Mouse (Mus musculus) kidney, postnatal 25 days (tissue): Measurements from ENCODE around the gene Pxdn.

Experiments
- DNase-seq, 2 experiments: peaks; one replicate each; pipeline ENCODE4 v3.0.0; 2021; ENCODE audit warnings: mixed read lengths in 2 of 2

The Pxdn gene

DNA sequence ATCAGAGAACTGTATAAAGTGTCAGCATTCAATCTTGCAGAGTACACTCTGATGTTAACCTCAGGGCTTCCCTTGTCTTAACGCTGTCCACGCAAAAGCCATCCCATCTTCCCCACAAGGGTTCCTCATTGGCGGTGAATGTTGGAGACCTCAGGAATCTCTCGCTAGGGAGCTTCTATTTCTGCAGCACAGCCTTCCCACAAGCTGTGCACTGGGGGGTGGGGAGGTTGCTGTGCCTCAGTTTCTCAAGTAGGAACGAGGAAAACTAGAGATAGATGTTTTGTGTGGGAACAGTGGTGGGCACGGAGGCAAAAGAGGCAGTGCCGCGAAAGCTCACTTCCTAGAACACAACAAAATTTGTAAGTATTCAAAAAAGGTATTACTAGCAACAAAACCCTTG lies at the start of gene Pxdn:
Pxdn (plus strand) TSS at position 301 of the 400 bp plus-strand sequence.
- peak in 1 of 2 experiments; percentile 4 for DNase-seq

DNA sequence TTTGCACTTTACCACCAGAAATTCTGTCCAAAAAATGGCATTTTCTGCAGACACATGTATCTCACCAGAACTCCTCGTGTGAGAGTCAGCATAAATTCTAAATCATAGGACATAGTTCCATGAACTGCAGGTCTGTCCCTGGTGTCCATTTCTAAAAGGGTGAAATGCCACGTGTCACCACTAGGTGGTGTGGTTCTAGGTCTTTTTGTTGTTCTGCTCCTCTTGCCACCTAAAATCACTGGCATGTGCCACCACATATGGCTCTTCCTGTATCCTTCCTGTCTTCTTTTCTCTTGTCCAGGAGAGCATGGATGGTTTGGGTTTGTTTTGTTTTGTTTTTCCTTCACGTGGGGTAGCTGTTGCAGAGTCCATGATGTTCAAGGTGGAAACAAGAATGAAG lies 42.7 kb upstream of the Pxdn start:
- peak in 1 of 2 experiments; percentile 44 for DNase-seq

DNA sequence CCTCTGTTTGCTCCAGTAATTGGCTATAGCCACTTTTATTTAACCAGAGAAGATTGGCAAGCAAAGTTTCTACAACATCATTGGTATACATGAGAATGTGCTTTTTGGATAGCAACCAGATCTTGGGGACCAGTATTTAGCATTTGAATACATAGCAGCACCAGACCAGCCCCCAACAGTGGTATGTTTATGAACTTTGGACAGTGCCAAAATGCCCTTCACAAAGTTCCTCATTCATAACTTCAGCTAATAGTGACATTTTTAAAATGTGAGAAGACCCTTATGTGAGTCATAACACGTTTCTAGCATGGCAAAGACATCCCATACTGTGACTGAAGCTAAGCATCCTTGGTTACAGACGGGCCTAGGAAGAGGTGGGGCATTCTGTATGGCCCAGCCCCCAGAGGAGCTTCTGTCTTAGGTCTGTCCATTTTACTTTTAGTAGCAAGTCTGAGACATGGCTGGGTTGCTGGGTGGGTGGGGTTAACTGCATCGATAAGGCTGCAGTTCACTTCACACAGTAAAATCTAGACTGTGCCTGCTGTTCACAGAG lies 39.8 kb upstream of the Pxdn start:
- no peak for DNase-seq

DNA sequence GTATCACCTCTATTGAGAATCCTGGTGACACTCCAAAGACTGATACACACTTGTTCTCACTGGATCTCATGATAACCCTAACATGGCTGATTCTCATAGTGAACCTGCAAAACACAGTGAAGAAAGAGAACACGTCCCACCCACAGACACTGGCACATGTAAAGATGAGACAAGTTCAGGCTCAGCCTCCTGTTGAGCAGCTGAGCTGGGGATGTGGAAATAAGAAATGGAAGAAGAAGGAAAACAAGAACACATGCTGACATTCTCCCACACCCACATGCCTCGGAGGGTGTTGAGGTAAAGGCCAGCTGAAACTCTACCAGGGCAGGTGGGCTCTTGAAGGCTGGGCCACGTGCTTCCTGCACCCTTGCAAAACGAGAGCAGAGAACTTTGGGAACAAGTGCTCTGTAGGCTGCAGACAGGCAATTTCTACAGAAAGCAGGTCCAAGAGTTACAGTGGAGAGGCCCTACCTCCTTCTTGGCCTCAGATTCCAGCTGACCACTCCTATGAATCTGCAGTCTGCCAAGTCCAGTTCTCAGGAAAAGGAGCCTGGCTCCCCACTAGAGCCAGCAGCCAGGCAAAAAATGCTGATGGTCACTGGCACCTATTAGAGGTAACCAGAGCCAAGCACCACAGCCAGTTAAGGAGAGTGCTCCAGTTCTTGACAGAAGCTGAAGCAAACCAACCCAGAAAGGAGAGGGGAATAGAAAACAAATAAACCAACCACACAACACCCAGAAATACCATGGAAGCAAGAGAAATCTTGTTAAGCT lies 33.1 kb upstream of the Pxdn start:
- DNase-seq: no peak

DNA sequence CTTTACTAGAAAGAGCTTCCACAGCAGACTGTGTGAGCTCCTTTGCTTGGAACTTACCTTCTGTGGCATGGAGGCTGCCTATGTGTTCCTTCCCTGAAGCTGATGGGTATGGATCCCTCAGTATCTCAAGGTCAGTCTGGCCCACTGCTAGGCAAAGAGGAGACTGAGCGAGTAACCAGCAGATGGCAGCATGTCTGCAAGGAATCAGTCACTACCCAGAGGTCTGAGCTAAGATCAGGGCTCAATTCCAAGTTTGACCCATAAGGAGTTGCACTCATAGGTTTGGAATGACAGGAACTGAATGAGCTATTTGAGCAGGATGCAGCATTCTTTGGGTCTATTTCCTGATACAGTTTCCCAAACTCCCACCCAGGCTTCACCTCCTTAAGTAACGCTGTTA lies 30.4 kb upstream of the Pxdn start:
- peak; percentile 70 to 81 for DNase-seq

DNA sequence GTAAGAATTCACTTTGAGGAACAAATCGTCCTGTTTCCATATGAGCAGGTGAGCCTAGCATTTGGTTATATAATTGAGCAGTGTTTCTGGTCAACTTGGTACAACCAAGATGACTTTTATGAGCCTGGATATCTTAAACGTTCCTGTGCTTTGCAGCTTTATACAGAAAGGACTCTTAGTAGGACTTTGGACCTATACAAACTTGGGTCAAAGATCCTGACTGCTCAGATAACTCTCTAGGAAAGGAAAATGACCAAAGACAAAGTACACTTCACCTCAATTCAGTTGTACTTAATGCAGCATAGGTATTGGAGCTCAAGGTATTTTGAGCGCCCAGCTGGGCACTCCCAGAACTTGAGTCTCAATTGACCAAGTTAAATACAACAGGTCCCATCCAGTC lies 21.3 kb upstream of the Pxdn start:
- DNase-seq: no peak

DNA sequence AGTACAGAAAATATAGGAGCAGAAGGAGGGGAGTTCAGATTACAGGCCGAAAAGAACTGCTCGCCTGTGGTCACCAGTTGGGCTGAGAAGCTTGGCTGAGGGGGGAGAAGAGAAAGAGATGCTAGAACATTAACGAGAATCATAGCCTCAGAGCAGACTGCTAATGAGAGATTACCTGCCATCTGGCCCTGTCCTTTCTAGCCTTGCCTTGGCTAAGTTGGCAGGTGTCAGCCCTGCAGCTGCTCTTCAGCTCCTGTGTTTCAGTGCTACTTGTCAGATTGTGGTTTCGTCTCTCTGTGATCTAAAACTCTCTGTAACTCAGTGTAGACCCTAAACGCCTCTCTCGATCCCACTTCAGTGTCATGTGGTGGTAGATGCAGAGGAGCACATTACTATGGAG lies 20.6 kb upstream of the Pxdn start:
- no peak for DNase-seq

DNA sequence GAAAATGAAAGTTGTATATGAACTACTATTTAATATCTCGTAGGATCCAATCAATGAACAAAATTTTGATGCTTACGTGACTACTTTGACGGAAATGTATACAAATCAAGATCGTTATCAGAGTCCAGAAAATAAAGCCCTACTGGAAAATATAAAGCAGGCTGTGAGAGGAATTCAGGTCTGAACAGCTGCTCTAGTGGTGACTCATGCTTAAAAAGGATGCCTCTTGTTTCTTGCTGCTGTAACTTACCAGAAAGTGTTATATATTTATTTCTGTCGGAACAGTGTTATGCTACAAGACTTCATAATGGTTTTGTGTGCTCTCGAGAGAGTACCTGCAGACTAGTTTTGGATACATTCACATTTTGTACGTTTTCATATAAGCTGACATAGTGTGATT lies 17.1 kb upstream of the Pxdn start:
- no peak for DNase-seq

DNA sequence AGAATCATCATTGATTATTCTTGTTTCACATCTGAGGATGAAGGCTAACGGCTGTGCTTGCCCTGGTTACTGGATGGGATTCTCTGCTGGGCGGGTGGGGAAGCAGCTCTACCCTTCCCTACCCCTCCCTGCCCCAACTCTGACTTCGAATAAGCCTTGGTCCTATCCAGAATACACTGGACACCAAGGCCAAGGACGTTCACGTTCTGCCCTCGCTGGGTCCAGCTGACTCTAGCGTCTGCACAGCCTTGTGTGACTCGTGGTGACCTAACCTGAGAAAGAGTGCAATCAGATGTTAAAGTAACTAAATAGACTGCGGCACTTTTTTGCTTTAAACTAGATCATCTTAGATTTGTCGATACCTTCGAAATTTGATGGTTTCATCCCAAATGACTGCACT lies 15.9 kb upstream of the Pxdn start:
- no peak for DNase-seq

DNA sequence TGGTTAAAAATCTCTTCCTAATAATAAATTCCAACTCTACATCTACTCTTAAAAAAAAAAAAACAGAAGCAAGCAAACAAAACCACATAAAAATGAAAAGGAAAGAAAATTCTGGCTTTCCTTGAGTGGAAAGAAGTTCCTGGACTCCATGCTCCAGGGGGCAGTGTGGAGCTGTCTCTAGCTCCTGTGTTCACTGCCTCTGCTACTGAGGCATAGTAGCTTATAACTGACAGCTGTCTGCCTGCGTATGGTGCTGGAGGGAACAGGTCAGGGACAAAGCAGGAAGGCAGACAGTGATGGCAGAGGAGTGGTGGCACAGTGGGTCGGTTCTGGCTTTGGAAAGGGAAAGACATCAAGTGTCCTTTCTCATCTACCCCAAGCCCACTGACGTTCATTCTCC lies 10.5 kb upstream of the Pxdn start:
- peak; percentile 72 to 87 for DNase-seq

DNA sequence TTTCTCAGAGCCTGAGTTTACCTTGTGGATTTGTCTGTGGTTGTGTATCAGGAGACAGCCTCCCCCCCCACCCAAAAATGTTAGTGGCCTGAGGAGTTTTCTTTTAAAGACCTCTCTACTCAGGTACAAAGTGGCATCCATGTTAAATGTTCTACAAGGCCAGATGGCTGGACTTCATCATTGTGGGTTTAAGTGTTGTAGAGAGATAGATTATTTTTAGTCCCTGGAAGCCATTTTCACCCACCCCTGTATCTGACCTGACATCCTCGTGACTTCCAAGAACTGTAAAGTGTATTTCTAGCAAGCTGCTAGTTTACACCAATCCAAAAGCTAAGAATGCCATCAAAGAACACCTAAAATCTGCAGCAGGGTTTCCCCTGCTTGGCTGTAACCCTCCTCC lies 6.8 kb upstream of the Pxdn start:
- no peak for DNase-seq

DNA sequence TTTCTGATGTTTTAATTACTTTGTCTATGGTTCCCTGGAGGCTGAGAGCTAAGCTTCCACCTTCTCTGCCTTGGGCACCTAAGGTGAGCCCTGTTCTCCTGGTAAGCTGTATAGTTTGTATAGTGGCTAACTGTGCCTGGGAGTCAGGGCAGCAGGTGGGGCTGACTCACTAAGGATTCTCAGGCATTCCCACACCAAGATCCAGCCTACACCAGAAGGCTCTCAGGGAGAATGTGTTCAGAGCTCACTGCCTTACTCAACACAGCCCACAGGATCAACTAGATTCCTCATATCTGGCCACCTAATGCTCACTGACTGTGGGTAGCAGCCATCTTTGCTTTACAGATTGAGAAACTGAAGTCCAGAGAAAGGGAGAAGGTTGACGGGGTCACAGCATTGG lies 4.5 kb upstream of the Pxdn start:
- DNase-seq: no peak

DNA sequence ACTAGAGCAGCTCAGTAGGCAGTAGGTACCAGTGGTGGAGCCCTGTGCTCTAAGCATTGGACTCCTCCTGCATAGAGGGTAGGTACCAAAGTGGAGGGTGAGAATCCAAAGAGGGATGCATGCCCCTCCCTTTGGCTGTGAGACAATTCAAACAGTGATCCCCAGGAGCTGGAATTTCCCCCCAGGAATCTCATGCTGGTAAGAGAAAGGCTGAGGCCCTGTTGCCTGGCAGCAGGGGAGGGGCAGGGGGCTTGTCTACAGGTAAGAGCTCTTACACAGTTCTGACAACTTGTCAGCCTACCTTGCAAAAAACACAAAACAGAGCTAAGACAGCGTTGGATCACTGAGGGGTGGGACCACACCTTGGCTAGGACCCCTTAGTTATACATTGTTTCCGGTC lies 3.9 kb upstream of the Pxdn start:
- DNase-seq: no peak

DNA sequence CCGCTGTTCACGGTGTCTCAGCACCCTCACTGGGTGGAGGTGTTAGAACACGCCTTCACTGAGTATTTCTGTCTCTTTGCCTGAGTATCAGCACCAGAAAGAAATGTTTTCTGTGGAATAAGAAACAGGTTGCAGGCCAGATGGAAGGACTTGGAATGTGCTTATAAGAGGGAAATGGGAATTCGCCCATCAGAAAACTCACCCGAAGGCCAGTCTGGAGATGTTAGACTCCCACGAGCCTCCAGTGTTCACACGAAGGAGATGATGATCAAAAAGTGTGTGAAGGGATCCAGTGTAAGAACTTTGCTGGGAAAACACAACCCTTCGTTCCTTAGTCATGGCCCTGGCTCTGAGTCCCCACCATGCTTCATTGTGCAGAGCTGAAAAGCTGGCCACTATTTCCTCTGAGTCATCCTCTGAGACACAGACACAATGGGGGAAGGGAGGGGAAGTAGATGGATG lies 3.3 kb upstream of the Pxdn start:
- DNase-seq: no peak

DNA sequence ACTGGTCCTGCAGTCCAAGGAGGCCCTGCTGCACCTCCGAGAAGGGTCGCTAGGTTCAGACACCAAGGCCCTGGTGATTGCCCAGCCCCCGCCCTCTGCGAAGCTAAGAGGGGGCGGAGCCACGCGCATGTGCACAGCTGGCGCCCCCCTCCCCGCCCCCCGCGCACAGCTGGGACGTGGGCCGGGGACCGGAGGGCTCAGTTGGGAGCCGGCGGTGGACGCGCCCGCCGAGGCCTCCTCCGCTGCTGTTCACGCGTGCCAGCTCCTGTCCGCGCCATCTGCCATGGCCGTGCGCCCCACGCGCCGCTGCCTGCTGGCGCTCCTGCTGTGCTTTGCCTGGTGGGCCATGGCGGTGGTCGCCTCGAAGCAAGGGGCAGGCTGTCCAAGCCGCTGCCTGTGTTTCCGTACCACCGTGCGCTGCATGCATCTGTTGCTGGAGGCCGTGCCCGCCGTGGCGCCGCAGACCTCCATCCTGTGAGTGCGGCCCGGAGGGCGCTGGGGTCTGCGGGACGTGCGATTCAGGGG lies 505 bp downstream of the Pxdn start:
- DNase-seq: peak; percentile 74 to 76

DNA sequence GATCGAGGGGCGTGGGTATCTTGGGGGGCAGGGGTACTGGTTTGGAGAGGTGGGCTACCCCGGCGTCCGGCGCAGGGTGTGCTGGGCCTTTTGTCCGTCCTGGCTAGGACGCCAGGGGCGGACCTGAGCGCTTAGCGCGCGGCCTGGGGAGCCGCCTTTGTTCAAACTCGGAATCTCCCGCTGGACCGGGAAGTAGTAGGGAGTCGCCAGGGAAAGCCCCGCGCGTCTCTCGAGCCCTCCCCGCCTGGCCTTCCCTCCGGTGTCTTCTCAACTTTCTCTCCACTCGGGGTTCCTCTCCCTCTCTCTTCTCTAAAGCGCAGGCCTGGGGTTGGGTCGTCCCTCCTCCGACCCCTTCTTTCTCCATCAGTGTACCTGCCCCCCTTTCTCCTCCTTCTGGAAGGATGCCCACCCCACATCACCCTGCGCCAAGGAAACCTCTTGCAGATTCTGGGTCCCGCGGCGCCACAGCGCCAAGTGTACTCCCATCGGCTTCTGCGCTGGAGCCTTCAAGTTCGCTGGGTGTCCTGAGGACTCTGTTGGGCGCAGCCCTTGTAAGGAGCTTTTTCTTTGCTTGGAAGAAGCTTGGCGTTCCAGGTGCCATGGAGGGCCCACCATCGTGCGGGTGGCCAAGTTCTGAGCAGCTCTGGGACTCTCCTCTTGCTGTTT lies 1.1 kb downstream of the Pxdn start:
- peak; percentile 64 to 72 for DNase-seq

DNA sequence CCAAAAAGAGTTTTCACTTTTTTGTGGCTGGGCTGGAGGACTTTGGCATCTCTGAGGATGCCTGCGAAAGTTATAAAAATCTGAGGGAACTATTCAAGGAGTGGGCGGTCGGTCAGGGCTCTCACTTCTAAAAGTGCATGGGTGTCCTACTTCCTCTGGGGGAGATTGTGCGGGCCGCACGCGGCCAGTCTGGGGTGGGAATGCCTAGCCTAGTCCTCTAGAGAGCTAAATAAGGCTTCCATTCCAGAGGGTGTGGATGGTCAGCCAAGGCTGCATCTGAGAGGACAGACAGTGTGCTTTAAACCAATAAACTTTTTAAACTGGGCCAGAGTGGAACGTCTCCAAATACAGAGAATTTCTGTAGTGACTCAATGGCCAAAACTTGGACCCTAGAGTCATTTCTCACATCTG lies 1.9 kb downstream of the Pxdn start:
- DNase-seq: peak in 1 of 2 experiments; percentile 36

DNA sequence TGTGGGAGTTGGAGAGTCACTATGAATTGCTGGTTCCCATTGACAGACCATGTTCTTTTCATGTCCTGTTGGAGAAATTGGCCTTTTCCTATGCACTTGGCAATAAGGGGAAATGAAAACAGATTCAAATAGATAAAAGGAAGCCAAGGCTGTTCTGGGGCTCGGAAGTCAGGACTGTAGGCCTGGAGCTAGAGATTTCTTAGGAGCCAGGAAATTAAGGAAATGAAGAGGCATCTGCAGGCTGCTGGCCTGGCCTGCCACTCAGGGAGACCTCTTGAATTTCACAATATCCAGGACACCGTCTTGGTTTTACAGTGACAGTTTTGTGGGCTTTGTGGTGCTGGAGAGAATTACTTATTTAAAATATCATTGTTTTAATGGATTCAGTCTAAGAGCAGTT lies 5.0 kb downstream of the Pxdn start:
- DNase-seq: peak in 1 of 2 experiments; percentile 38

DNA sequence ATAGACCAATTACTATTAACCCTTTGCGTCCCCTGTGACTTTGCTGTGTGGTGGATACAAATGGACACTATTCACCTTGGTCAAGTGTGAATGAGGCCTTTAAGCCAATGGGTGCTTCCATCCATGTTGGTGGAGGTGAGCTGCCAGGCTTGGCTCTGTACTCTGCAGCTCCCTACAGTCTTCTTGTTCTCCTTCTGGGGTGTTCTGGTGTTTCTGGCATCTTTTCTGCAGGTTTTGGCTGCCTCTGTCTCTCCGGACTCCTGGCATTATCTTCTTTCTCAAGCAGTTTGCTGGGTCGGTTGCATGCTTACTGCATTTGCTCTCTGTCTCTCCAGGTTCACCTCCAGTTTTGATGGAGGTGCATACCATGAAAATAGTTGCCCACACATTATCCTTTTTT lies 7.2 kb downstream of the Pxdn start:
- DNase-seq: no peak

DNA sequence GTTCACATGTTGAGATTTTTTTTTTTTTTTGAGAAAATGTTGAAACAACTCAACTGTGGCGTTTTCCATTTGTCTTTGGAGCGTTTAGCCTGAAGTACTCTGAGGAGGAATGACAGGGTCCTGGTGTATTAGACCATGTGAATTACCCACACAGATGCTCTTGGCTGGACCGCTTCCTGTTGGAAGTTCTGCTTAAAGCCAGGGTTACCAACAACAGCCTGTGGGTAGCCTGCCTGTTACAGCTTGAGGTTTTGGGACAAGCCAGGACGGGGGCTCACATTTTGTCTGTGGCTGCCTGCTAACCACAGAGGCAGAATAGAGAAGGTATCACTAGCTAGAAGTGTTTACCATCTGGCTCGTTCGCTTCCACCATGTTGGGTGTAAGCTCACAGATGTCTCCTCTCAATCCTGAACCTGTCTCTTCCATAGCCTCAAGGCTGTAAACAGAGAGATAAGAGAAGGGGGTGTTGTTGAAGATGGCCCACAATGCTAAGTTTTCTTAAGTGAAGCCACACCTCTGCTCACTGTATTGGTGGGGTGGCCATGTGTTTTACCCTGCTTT lies 7.9 kb downstream of the Pxdn start:
- no peak for DNase-seq

DNA sequence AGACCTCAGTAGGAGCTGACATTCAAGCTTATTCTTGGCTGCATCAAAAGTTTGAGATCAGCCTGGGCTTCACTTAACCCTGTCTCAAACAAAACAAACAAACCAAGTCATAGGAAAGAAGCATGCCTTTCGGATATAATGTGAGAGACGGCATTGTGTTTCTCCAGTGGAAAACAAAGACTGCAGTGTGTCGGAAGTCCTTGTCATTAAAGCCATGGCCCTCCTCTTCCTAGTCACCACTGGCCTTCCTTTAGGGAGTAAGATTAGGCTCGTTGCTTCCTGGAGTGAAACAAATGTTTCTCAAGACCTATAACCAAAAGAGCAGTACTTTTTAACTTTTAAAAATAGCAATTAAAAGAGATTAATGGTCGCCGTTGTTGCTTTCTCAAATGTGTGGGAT lies 13.6 kb downstream of the Pxdn start:
- DNase-seq: no peak

DNA sequence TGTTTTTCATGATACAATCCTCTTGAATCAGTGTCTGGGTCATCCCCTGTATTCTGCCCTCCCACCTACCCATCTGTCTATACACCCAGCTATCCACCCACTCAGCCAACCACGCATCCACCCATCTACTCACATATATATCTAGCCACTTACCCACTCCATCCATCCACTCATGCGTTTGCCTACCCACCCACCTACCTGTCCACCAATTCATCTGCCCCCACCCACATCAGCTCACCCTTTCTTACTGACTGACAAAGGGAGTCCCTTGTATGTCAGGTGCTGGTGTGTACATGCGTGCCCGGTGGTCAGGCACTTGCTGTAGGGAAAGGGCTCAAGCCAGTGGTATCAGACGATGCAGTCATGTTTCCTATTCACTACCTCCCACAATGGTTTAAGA lies 14.1 kb downstream of the Pxdn start:
- DNase-seq: no peak

DNA sequence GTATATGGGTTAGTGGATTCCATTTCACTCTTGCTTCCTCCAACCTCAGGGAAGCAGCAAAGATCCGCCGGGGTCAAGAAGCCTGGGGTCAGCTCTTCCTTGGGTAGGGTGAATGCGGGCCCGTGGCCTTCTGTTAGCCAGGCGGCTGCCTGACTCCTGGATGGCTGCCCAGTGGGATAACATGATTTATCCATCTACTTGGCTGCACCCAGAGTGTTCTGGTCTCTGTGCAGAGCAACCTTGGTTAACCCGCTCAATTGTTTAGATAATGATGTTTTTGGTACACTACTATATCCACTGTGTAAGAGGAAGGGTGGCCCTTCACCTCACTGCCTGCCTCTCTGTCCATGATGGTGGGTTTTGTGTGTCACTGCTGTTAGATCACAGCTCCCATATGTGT lies 14.7 kb downstream of the Pxdn start:
- DNase-seq: peak; percentile 89 to 92

DNA sequence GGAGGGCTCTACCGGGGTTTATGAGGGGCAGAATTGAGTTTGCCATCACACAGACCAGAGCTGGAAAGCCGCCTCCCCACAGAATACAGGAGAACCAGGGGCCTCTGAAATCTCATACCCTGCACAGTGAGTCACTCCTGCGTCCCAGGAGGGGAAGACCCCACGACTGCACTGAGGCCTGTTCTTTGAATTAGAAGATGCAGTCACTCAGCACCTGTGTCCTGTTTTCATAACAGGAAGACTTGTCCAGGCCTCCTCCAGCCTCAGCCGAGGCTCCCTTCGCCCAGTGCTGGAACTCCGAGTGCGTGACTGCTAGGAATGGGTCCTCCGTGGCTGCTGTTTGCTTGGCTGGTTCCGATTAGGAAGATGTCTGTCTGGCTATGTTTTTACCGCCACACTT lies 16.6 kb downstream of the Pxdn start:
- DNase-seq: no peak
